Mouse (Mus musculus): ENCODE results near the gene AL607142.1.

The AL607142.1 gene

GRCm38 (mm10) chr4:120096935-120097334, 32.1 kb downstream of the AL607142.1 start:
- in situ Hi-C loops (cut with MboI, MseI) = no loop called here

GRCm38 (mm10) chr4:120101186-120101585, 36.4 kb downstream of the AL607142.1 start:
- in situ Hi-C loops (cut with MboI, MseI) = loop anchor here (5.0 kb wide), 1 partner anchor 69 kb away; no protein-coding TSS in a partner anchor

GRCm38 (mm10) chr4:120104599-120104998, 39.8 kb downstream of the AL607142.1 start:
- in situ Hi-C loops (cut with MboI, MseI) = loop anchor here (5.0 kb wide), 1 partner anchor 72 kb away; no protein-coding TSS in a partner anchor

- in situ Hi-C loops (cut with MboI, MseI) = loop anchor here (5.0 kb wide), 1 partner anchor 184 kb away; no protein-coding TSS in a partner anchor
Measured at GRCm38 (mm10) chr4:120106362-120106761, 41.6 kb downstream of the AL607142.1 start.

- in situ Hi-C loops (cut with MboI, MseI) = loop anchor here (5.0 kb wide), 1 partner anchor 185 kb away; no protein-coding TSS in a partner anchor
Measured at GRCm38 (mm10) chr4:120107787-120108186, 43.0 kb downstream of the AL607142.1 start.

GRCm38 (mm10) chr4:120115516-120115915, 50.7 kb downstream of the AL607142.1 start:
- in situ Hi-C loops (cut with MboI, MseI) = no loop called here

GRCm38 (mm10) chr4:120116312-120116711, 51.5 kb downstream of the AL607142.1 start:
- in situ Hi-C loops (cut with MboI, MseI) = no loop called here

GRCm38 (mm10) chr4:120120276-120120675, 55.5 kb downstream of the AL607142.1 start:
- in situ Hi-C loops (cut with MboI, MseI) = no loop called here

- in situ Hi-C loops (cut with MboI, MseI) = no loop called here
Measured at GRCm38 (mm10) chr4:120124656-120125055, 59.9 kb downstream of the AL607142.1 start.

GRCm38 (mm10) chr4:120126047-120126446, 61.3 kb downstream of the AL607142.1 start:
- in situ Hi-C loops (cut with MboI, MseI) = no loop called here

GRCm38 (mm10) chr4:120127333-120127732, 62.5 kb downstream of the AL607142.1 start:
- in situ Hi-C loops (cut with MboI, MseI) = no loop called here

GRCm38 (mm10) chr4:120128033-120128432, 63.2 kb downstream of the AL607142.1 start:
- in situ Hi-C loops (cut with MboI, MseI) = no loop called here

- in situ Hi-C loops (cut with MboI, MseI) = no loop called here
Measured at GRCm38 (mm10) chr4:120129233-120129885, 64.6 kb downstream of the AL607142.1 start.

GRCm38 (mm10) chr4:120130926-120131325, 66.1 kb downstream of the AL607142.1 start:
- in situ Hi-C loops (cut with MboI, MseI) = no loop called here

GRCm38 (mm10) chr4:120131441-120132220, 66.8 kb downstream of the AL607142.1 start:
- in situ Hi-C loops (cut with MboI, MseI) = no loop called here

GRCm38 (mm10) chr4:120134223-120134622, 69.4 kb downstream of the AL607142.1 start:
- in situ Hi-C loops (cut with MboI, MseI) = no loop called here

GRCm38 (mm10) chr4:120141810-120142209, 77.0 kb downstream of the AL607142.1 start:
- in situ Hi-C loops (cut with MboI, MseI) = no loop called here

GRCm38 (mm10) chr4:120142905-120143304, 78.1 kb downstream of the AL607142.1 start:
- in situ Hi-C loops (cut with MboI, MseI) = no loop called here
